Mouse (Mus musculus): Measurements from ENCODE around the gene Arntl. TPM values are rescaled to one million over a fixed set of nuclear protein-coding genes. Genes with fewer than 3 reads are reported as not detected.
A peak's percentile ranks its signal among the peaks of the same experiment; 100 is the strongest.

Gene Arntl
- polyA plus RNA-seq, 1 experiment from 2014 or later, result 16.2 TPM

DNA sequence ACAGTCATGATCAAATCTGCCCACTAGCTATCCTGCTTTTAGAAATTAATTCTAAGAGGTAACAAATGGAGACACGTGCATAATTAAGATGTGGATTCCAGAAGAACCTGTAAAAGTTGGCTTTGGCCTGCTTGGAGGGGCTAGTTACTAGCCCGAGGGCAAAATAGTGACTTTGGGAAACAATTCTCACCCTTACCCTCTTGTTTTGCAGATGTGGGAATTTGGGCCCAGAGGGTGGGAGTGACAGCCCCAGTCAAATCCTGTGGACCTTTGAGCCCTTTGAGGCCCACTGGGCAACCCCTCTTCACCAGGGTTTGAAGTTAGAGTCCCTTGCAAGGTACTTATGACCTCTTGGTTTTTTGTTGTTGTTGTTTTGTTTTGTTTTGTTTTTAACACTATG lies 72.0 kb downstream of the Arntl start:
- no peak for ATAC-seq (replicated peaks)
- 90% methylated on average over 2 of the region's 2 CpGs for WGBS
- H3K4me3 ChIP-seq, result no peak overlapping the region
- H3K4me2 ChIP-seq (replicated peaks), result no peak overlapping the region
- H3K9ac ChIP-seq (replicated peaks), result no peak overlapping the region
- no peaks in the 10 kb centered on the region for H3K9me3 ChIP-seq
- H3K4me1 ChIP-seq, result no peaks in the 10 kb centered on the region
- H3K27ac ChIP-seq (replicated peaks), result no peak overlapping the region
- H3K27me3 ChIP-seq, result no peaks in the 10 kb centered on the region
- H3K36me3 ChIP-seq, result peaks cover 8% of the 10 kb centered on the region; the same call in 1 of the 2 replicates

DNA sequence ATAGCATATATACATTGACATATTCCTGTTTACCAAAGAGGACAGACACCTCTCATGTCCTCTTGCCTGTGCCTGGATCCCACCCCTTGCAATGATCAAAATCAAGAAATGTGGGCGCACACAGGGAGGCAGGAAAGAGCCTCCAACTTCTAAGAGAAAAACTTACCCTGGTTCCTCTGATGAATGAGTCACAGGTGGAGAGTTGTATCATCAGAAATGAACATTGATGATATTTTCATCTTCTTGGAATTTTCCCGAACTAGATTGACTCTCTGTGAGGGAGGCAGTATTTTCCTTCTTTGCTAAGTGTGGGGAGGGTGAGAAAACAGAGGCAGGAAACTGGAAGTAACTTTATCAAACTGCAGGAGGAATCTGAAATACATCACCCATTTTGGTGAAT lies 78.1 kb downstream of the Arntl start:
- no peaks in the 10 kb centered on the region for H3K9me3 ChIP-seq
- no peak overlapping the region for H3K27ac ChIP-seq (replicated peaks)
- H3K4me1 ChIP-seq, result no peaks in the 10 kb centered on the region
- H3K36me3 ChIP-seq, result peaks cover 12% of the 10 kb centered on the region; the same call in 1 of the 2 replicates
- no peak overlapping the region for H3K4me2 ChIP-seq (replicated peaks)
- H3K4me3 ChIP-seq, result no peak overlapping the region
- no peak overlapping the region for H3K9ac ChIP-seq (replicated peaks)
- 94% methylated on average over 2 of the region's 2 CpGs for WGBS
- ATAC-seq (replicated peaks), result no peak
- no peaks in the 10 kb centered on the region for H3K27me3 ChIP-seq

DNA sequence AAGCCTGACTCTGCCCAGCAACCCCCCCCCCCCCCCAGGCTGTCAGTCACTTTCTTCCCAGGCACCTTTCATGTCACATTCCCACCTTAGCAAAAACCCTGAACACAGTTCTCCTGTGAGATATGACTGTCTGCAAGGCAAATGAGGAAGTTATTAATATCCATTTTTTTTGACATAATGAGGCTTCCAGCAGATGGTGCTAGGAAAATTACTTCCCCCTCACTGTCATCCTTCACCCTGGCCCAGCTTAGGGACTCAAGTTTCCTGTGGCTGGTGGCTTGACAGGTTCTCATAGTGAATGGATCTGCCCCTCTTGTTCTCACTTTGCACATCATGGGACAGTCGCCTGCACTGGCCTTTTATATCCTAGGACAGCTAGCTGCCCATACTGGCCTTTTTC lies 81.9 kb downstream of the Arntl start:
- 95% methylated on average over 1 of the region's 1 CpGs for WGBS
- no peak overlapping the region for H3K27ac ChIP-seq (replicated peaks)
- ATAC-seq (replicated peaks), result no peak

DNA sequence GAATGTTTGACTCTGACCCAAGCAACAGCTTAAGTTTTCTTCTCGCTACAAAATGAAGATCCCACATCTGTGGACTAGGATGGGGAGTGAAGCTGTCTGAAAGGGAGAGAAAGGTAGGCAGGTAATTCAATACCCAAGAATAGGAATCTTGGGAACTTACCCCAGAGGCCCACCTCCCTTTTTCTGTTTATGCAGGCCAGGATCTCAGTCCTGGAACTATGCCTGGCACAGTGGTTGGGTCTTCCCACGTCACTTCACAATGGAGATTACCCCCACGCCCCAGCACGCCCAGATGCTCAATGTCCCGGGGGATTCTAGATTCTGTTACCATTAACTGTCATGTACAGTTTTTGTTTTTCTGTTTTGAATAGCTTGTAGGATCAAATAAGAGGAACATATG lies 84.5 kb downstream of the Arntl start:
- H3K36me3 ChIP-seq, result peaks cover 3% of the 10 kb centered on the region; the same call in 1 of the 2 replicates
- no peaks in the 10 kb centered on the region for H3K9me3 ChIP-seq
- H3K4me3 ChIP-seq, result no peak overlapping the region
- no peak overlapping the region for H3K4me2 ChIP-seq (replicated peaks)
- no peak overlapping the region for H3K27ac ChIP-seq (replicated peaks)
- peaks cover 6% of the 10 kb centered on the region for H3K4me1 ChIP-seq
- no peaks in the 10 kb centered on the region for H3K27me3 ChIP-seq
- 76% methylated on average over 5 of the region's 5 CpGs for WGBS
- H3K9ac ChIP-seq (replicated peaks), result no peak overlapping the region
- no peak for ATAC-seq (replicated peaks)

More for the DNA sequence above, 81.9 kb downstream of the Arntl start:
- H3K27me3 ChIP-seq, result no peaks in the 10 kb centered on the region
- H3K9me3 ChIP-seq, result no peaks in the 10 kb centered on the region
- no peak overlapping the region for H3K4me3 ChIP-seq
- no peak overlapping the region for H3K4me2 ChIP-seq (replicated peaks)
- H3K36me3 ChIP-seq, result peaks cover 3% of the 10 kb centered on the region; the same call in 1 of the 2 replicates
- no peaks in the 10 kb centered on the region for H3K4me1 ChIP-seq
- H3K9ac ChIP-seq (replicated peaks), result no peak overlapping the region

DNA sequence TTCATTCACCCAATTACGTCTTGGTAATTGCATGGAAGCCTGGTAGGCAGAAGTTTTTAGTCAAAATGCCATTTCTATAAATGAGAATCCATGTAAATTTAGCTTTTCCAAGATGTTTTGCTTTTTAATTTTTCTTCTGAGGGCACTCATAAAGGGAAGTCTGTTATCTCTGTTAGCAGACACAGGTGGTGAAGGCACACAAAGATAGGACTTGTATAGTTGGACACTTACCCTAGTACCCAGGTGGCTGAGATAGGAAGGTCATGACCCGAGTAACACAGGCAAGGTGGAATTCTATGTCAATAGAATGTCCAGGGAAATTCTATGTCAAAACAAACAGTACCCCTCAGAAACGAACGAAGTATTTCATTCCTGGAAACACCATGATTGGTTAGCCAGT lies 84.9 kb downstream of the Arntl start:
- Histone ChIP-seq H3K36me3 (peaks cover 3% of the 10 kb centered on the region; the same call in 1 of the 2 replicates), H3K9ac (replicated peaks) (no peak overlapping the region), H3K27me3 (no peaks in the 10 kb centered on the region), H3K4me2 (replicated peaks) (no peak overlapping the region), H3K4me3 (no peak overlapping the region), H3K4me1 (peaks cover 6% of the 10 kb centered on the region), H3K9me3 (no peaks in the 10 kb centered on the region), H3K27ac (replicated peaks) (no peak overlapping the region)
- no peak for ATAC-seq (replicated peaks)
- WGBS, result 89% methylated on average over 4 of the region's 4 CpGs

DNA sequence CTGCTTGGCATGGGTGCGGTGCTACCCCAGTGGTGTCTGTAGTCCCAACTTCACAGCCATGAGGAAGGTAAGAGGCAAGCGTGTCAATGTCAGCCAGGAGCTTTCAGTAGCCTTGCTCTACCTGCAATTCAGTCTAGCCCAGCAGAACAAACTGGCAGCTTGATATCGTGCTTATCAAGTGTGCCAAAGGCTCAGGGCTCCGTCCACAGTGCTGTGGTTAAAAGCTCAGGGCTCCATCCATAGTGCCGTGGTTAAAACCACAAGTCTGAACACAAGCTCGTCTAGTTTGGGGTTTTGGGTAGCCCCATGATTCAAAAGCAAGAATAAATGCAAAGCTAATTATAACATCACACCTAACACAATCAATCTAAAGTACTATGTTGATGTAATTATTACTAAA lies 87.3 kb downstream of the Arntl start:
- no peak overlapping the region for H3K27ac ChIP-seq (replicated peaks)
- H3K9me3 ChIP-seq, result no peaks in the 10 kb centered on the region
- no peak for ATAC-seq (replicated peaks)
- H3K9ac ChIP-seq (replicated peaks), result no peak overlapping the region
- H3K4me1 ChIP-seq, result peaks cover 6% of the 10 kb centered on the region
- no peak overlapping the region for H3K4me3 ChIP-seq
- peaks cover 5% of the 10 kb centered on the region; the same call in 1 of the 2 replicates for H3K36me3 ChIP-seq
- H3K27me3 ChIP-seq, result no peaks in the 10 kb centered on the region
- H3K4me2 ChIP-seq (replicated peaks), result no peak overlapping the region
- WGBS, result 86% methylated on average over 6 of the region's 6 CpGs

DNA sequence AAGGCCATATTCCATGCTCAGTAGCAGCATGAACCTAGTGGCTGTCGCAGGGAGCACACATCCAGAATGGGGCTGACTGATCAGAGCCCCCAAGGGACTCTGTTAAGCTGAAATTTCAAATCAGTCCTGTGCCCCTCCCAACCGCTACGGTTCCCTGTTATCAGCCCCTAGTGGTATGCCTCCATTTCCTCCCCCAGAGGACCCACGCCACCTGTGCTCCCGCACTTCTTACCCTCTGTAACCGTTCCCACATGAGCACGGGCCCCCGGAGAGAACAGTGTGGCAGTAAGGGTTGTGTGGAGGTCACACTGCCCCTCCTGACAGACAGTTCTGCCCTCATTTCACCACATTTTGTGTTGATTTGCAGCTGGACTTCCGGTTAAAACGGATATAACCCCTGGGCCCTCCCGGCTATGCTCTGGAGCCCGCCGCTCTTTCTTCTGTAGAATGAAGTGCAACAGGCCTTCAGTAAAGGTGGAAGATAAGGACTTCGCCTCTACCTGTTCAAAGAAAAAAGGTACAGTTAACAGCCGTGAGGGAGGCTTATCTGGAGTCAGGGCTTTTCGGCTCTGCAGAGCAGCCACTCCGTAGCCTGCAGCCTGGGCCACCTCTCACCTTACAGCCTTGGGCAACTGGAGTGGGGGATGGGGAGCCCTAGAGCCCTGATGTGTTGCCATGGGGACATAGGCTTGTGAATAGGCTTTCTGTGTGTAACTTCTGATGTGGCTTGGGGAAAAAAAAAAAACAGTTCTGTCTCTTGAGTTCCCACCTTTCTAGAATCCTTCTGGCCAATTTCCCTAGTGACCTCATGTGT lies 88.0 kb downstream of the Arntl start:
- H3K4me3 ChIP-seq, result no peak overlapping the region
- H3K4me1 ChIP-seq, result peaks cover 6% of the 10 kb centered on the region
- no peaks in the 10 kb centered on the region for H3K9me3 ChIP-seq
- no peak overlapping the region for H3K4me2 ChIP-seq (replicated peaks)
- no peaks in the 10 kb centered on the region for H3K27me3 ChIP-seq
- 49% methylated on average over 17 of the region's 17 CpGs for WGBS
- ATAC-seq (replicated peaks), result no peak
- no peak overlapping the region for H3K9ac ChIP-seq (replicated peaks)
- no peak overlapping the region for H3K27ac ChIP-seq (replicated peaks)
- H3K36me3 ChIP-seq, result peaks cover 5% of the 10 kb centered on the region; the same call in 1 of the 2 replicates

DNA sequence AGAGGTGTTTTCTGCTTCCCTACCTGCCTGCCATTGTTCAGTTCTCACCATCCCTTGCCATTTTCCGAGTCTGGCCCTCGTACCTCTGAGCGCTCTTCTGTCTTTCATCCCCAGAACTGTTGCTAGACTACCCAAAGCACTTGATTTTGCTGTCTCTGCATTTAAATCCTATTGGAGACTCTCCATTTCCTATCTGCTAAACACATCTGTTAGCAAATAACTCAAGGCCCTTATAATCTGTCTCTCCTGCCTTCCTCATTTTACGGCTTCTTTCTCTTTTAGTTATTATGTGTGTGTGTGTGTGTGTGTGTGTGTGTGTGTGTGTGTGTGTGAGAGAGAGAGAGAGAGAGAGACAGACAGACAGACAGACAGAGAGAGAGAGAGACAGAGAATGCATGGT lies 90.5 kb downstream of the Arntl start:
- no peak for ATAC-seq (replicated peaks)
- no peak overlapping the region for H3K4me3 ChIP-seq
- no peaks in the 10 kb centered on the region for H3K27me3 ChIP-seq
- H3K9ac ChIP-seq (replicated peaks), result no peak overlapping the region
- H3K4me2 ChIP-seq (replicated peaks), result no peak overlapping the region
- peaks cover 11% of the 10 kb centered on the region for H3K36me3 ChIP-seq
- WGBS, result 90% methylated on average over 4 of the region's 4 CpGs
- H3K9me3 ChIP-seq, result no peaks in the 10 kb centered on the region
- no peak overlapping the region for H3K27ac ChIP-seq (replicated peaks)
- H3K4me1 ChIP-seq, result peaks cover 6% of the 10 kb centered on the region

DNA sequence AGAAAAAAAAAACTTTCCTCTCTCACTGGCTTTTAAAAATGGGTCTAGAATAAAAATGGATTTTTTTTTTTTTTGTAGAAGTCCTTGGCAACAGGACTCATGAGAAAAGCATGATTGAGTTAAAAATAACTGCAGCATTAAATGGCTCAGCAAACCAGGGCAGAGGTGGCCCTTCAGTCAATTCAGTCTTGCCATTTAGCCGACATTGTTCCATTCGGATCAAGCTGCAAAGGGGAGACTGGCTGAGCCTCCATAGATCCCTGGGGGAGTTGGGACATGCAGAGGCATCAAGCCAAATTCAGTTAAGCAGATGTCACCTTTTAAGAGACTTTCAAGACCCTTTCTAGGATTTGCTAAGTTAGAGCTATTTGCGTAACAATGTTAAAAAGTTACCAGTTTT lies 102.9 kb downstream of the Arntl start:
- no peak overlapping the region for H3K4me3 ChIP-seq
- WGBS, result 58% methylated on average over 3 of the region's 3 CpGs
- H3K9me3 ChIP-seq, result no peaks in the 10 kb centered on the region

DNA sequence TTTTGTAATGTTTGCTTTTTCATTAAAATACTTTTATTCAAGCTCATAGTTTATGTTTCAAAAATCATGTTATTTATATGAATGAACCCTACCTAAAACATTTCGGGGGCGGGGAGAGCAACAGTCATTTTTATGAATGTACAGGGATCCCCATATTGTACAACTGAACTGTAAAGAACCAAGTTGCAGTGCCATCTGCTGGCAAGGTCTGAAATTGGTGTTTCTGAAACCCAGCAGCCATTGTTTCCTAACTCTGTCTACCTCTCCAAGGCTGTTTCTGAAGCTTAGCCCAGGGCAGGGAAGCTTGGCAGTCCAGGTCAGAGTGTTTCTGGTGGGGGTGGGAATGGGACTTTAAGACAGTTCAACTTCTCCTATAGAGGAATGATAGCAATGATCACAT lies 104.5 kb downstream of the Arntl start:
- ATAC-seq (replicated peaks), result peak; percentile 73
- no peaks in the 10 kb centered on the region for H3K9me3 ChIP-seq
- H3K27ac ChIP-seq (replicated peaks), result no peak overlapping the region
- no peak overlapping the region for H3K4me3 ChIP-seq
- H3K4me1 ChIP-seq, result no peaks in the 10 kb centered on the region
- H3K4me2 ChIP-seq (replicated peaks), result no peak overlapping the region
- no peaks in the 10 kb centered on the region for H3K27me3 ChIP-seq
- no peak overlapping the region for H3K9ac ChIP-seq (replicated peaks)
- WGBS, result 13% methylated on average over 2 of the region's 2 CpGs
- H3K36me3 ChIP-seq, result peaks cover 15% of the 10 kb centered on the region; the same call in 1 of the 2 replicates

More for the DNA sequence above, 102.9 kb downstream of the Arntl start:
- H3K4me2 ChIP-seq (replicated peaks), result no peak overlapping the region
- H3K27me3 ChIP-seq, result no peaks in the 10 kb centered on the region
- H3K27ac ChIP-seq (replicated peaks), result no peak overlapping the region
- no peaks in the 10 kb centered on the region for H3K4me1 ChIP-seq
- no peak overlapping the region for H3K9ac ChIP-seq (replicated peaks)
- peaks cover 5% of the 10 kb centered on the region; the same call in 1 of the 2 replicates for H3K36me3 ChIP-seq
- ATAC-seq (replicated peaks), result no peak

DNA sequence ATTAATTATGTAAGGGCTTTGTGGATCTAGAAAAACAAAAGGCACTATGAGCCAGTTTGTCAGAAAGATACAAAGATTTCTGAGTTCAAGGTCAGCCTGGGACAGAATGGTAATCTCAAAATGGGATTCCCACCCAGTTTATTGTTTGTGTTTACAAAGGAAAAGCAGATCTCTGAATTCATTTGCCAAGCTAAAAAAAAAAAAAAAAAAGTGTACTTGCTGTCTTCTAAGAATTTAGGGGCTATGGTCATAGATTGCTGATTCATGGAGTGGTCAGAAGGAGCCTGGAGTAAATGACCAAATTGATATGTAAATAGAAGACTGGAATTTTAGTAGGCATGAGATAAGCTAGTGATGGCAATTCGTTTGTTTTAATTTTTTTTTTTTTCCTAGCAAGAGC lies 112.9 kb downstream of the Arntl start:
- ATAC-seq (replicated peaks), result no peak
- Histone ChIP-seq H3K4me3 (no peak overlapping the region), H3K27me3 (no peaks in the 10 kb centered on the region), H3K27ac (replicated peaks) (no peak overlapping the region), H3K4me2 (replicated peaks) (no peak overlapping the region), H3K36me3 (peaks cover 30% of the 10 kb centered on the region), H3K9me3 (no peaks in the 10 kb centered on the region), H3K4me1 (no peaks in the 10 kb centered on the region), H3K9ac (replicated peaks) (no peak overlapping the region)
- 81% methylated on average over 1 of the region's 1 CpGs for WGBS

DNA sequence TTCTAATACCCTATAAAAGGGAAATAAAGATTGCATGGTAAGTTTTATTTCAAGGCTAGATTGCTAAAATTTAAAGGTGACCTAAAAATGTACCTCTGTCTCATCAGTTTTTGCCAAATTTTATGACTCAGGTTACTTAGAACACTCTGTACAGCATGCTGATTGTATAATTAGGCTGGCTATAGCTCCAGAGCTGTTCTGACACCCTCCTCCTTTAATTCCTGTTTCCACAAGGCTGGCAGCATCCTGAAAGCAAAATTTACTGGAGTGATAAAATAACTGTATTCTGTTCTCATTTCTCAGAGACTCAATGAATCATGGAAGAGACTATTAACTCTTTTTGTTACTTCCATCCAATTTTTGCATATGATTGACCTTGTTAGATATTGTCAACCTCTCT lies 126.8 kb downstream of the Arntl start:
- ATAC-seq (replicated peaks), result no peak
- H3K27me3 ChIP-seq, result no peaks in the 10 kb centered on the region

DNA sequence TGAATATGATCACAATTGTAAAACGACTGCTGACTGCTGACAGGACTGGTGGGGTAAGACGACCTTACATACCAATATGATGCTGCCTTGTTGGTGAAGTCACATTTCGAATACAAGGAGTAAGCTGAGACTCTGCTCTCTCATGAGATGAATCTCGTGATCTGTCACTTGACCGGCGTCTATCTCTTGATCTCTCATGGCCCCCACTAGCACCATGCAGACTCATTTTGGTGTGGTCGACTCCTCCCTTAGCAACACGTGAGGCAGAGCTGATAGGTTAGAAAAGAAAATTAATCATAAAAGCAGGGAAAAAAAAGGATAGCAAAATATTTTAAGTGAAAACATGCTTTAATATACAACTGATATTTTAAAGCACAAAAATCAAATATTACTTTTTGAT lies 128.0 kb downstream of the Arntl start:
- WGBS, result 90% methylated on average over 8 of the region's 8 CpGs
- no peak overlapping the region for H3K9ac ChIP-seq (replicated peaks)
- no peak overlapping the region for H3K27ac ChIP-seq (replicated peaks)
- no peaks in the 10 kb centered on the region for H3K9me3 ChIP-seq
- no peak for ATAC-seq (replicated peaks)
- no peaks in the 10 kb centered on the region for H3K27me3 ChIP-seq
- 0 out of 2 replicates have a peak, but pooled peaks cover 2% of the 10 kb centered on the region for H3K36me3 ChIP-seq
- H3K4me3 ChIP-seq, result no peak overlapping the region
- no peak overlapping the region for H3K4me2 ChIP-seq (replicated peaks)
- H3K4me1 ChIP-seq, result no peaks in the 10 kb centered on the region

More for the DNA sequence above, 126.8 kb downstream of the Arntl start:
- no peaks in the 10 kb centered on the region for H3K9me3 ChIP-seq
- no peak overlapping the region for H3K4me2 ChIP-seq (replicated peaks)
- H3K4me3 ChIP-seq, result no peak overlapping the region
- H3K4me1 ChIP-seq, result no peaks in the 10 kb centered on the region
- H3K27ac ChIP-seq (replicated peaks), result no peak overlapping the region
- H3K9ac ChIP-seq (replicated peaks), result no peak overlapping the region
- H3K36me3 ChIP-seq, result 0 out of 2 replicates have a peak, but pooled peaks cover 2% of the 10 kb centered on the region

Measured in forebrain, embryonic 15.5 days (tissue).